Mouse (Mus musculus) olfactory bulb, adult 2 months (tissue): Measurements from ENCODE around the gene Psmd13.

Source experiments
- CTCF ChIP-seq: fragments of 200-500 bp; IDR thresholded peaks from 2 replicates; pipeline ENCODE4 v1.5.1; 2012; ENCODE audit warnings: low read depth, mild to moderate bottlenecking, low read length, moderate library complexity; ENCODE audit not compliant: insufficient read depth
- POLR2A ChIP-seq: fragments of 200-500 bp; IDR thresholded peaks from 2 replicates; pipeline ENCODE4 v1.6.1; 2012; ENCODE audit warnings: mild to moderate bottlenecking, low read depth, low read length, moderate library complexity; ENCODE audit not compliant: insufficient read depth

DNA sequence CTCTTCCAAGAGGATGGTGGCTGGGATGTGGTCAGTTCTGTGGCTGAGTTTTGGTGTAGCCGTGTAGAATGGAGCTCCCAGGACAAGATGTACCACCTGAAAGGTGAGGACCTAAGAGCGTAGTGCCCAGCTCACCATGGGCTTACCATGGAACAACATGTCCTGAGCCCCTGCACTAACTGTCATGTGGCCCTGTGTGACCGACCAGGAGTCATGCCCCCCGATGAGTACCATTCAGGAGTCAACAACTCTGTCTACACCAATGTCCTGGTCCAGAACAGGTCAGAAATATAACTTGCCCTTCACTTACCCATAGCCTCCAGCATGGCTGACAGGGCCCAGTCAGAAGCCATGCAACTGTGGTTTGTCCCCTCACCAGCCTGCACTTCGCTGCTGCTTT is 63.5 kb downstream of the Psmd13 start:
- TF ChIP-seq CTCF (no peak), POLR2A (no peak)
